Mouse (Mus musculus) bone marrow macrophage, adult 2 months (primary cell): ENCODE measurements around the gene Tubb4b.

Source experiments
- CTCF ChIP-seq: IDR thresholded peaks from 2 replicates; pipeline ENCODE4 v1.5.1; 2012; ENCODE audit warnings: low read depth, mild to moderate bottlenecking, low read length, moderate library complexity
- POLR2A ChIP-seq: IDR thresholded peaks from 2 replicates; pipeline ENCODE4 v1.6.1; 2012; ENCODE audit warnings: mild to moderate bottlenecking, low read depth, low read length, borderline replicate concordance

DNA sequence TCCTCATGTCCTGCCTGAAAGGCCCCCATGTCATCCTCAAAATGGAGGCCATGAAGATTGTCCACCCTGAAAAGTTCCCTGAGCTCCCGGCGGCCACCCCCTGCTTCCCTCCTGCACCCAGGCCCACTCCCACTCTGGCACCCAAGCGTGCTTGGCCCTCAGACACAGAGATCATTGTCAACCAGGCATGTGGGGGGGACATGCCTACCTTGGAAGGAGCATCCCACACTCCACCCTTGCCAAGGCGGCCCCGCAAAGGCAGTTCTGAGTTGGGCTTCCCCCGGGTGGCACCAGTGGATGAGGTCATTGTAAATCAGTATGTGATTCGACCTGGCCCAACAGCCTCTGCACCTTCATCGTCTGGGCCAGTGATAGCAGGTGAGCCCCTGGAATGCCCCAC is 18.8 kb upstream of the Tubb4b start:
- TF ChIP-seq CTCF: no peak
- no peak for TF ChIP-seq POLR2A
